Mouse (Mus musculus): ENCODE measurements around the gene Spsb1. TPM values are rescaled to one million over a fixed set of nuclear protein-coding genes. Genes with fewer than 3 reads are reported as not detected.

The Spsb1 gene
- polyA plus RNA-seq, 1 experiment from 2014 or later = 7.5 TPM

GRCm38 (mm10) chr4:149936921-149937320 lies 17.9 kb downstream of the Spsb1 start:
- Histone ChIP-seq H3K4me2 (no peak overlapping the region), H3K27ac (ENCODE audit: low read depth, low read length) (no peak overlapping the region), H3K4me3 (ENCODE audit: low read depth, low read length) (no peak overlapping the region), H3K36me3 (ENCODE audit: control insufficient read depth, insufficient read depth, low read length) (no peaks in the 10 kb centered on the region), H3K9ac (ENCODE audit: low read length) (no peak overlapping the region), H3K4me1 (ENCODE audit: control insufficient read depth, insufficient read depth, low read length) (0 out of 2 replicates have a peak, but pooled peaks cover 3% of the 10 kb centered on the region), H3K27me3 (ENCODE audit: control insufficient read depth, insufficient read depth, low read length) (no peaks in the 10 kb centered on the region), H3K9me3 (ENCODE audit: control insufficient read depth, low read length) (no peaks in the 10 kb centered on the region)
- no peak for ATAC-seq (ENCODE audit: low FRiP score)
- no peak for DNase-seq (ENCODE audit: low spot score, missing footprints)
- WGBS = 65% methylated on average over 5 of the region's 5 CpGs

- DNase-seq (ENCODE audit: low spot score, missing footprints) (no peak), ATAC-seq (ENCODE audit: low FRiP score) (no peak)
- H3K4me2 ChIP-seq = no peak overlapping the region
- no peaks in the 10 kb centered on the region for H3K36me3 ChIP-seq (ENCODE audit: control insufficient read depth, insufficient read depth, low read length)
- H3K4me3 ChIP-seq (ENCODE audit: low read depth, low read length) = no peak overlapping the region
- H3K9me3 ChIP-seq (ENCODE audit: control insufficient read depth, low read length) = no peaks in the 10 kb centered on the region
- no peak overlapping the region for H3K27ac ChIP-seq (ENCODE audit: low read depth, low read length)
- WGBS = 91% methylated on average over 6 of the region's 6 CpGs
- H3K27me3 ChIP-seq (ENCODE audit: control insufficient read depth, insufficient read depth, low read length) = no peaks in the 10 kb centered on the region
- H3K9ac ChIP-seq (ENCODE audit: low read length) = no peak overlapping the region
- H3K4me1 ChIP-seq (ENCODE audit: control insufficient read depth, insufficient read depth, low read length) = 0 out of 2 replicates have a peak, but pooled peaks cover 3% of the 10 kb centered on the region
These were observed 19.4 kb downstream of the Spsb1 start for GRCm38 (mm10) chr4:149935470-149935869.

- Histone ChIP-seq H3K27me3 (ENCODE audit: control insufficient read depth, insufficient read depth, low read length) (no peaks in the 10 kb centered on the region), H3K9me3 (ENCODE audit: control insufficient read depth, low read length) (no peaks in the 10 kb centered on the region), H3K4me1 (ENCODE audit: control insufficient read depth, insufficient read depth, low read length) (0 out of 2 replicates have a peak, but pooled peaks cover 3% of the 10 kb centered on the region), H3K4me2 (no peak overlapping the region), H3K4me3 (ENCODE audit: low read depth, low read length) (no peak overlapping the region), H3K27ac (ENCODE audit: low read depth, low read length) (no peak overlapping the region), H3K9ac (ENCODE audit: low read length) (no peak overlapping the region), H3K36me3 (ENCODE audit: control insufficient read depth, insufficient read depth, low read length) (no peaks in the 10 kb centered on the region)
- no peak for DNase-seq (ENCODE audit: low spot score, missing footprints)
- ATAC-seq (ENCODE audit: low FRiP score) = no peak
- 89% methylated on average over 16 of the region's 16 CpGs for WGBS
These were observed 21.2 kb downstream of the Spsb1 start for GRCm38 (mm10) chr4:149933519-149934245.

DNA sequence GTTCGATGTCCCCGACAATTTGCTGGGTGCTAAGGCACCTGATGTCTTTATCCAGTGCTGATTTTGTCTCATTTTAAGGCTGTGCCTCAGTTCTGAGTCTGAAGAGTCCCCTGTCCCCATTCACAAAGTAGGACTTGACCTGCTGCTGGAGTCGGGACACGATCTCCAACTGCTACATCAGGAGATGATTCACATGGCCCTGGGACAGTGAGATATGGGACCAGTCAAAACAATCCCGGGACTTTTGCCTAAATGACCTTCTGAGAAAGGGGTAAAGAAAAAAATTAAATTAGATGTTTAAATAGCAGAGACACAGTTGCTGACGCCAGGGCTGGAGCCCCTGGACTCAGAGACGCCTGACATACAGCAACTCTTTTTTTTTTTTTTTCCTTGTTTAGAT lies 21.8 kb downstream of the Spsb1 start:
- 0 out of 2 replicates have a peak, but pooled peaks cover 3% of the 10 kb centered on the region for H3K4me1 ChIP-seq (ENCODE audit: control insufficient read depth, insufficient read depth, low read length)
- ATAC-seq (ENCODE audit: low FRiP score) = no peak
- 89% methylated on average over 7 of the region's 7 CpGs for WGBS
- no peak overlapping the region for H3K27ac ChIP-seq (ENCODE audit: low read depth, low read length)
- H3K9ac ChIP-seq (ENCODE audit: low read length) = no peak overlapping the region
- no peaks in the 10 kb centered on the region for H3K27me3 ChIP-seq (ENCODE audit: control insufficient read depth, insufficient read depth, low read length)
- no peak overlapping the region for H3K4me3 ChIP-seq (ENCODE audit: low read depth, low read length)
- no peak for DNase-seq (ENCODE audit: low spot score, missing footprints)
- H3K9me3 ChIP-seq (ENCODE audit: control insufficient read depth, low read length) = no peaks in the 10 kb centered on the region
- H3K4me2 ChIP-seq = no peak overlapping the region
- no peaks in the 10 kb centered on the region for H3K36me3 ChIP-seq (ENCODE audit: control insufficient read depth, insufficient read depth, low read length)

- DNase-seq (ENCODE audit: low spot score, missing footprints) (no peak), ATAC-seq (ENCODE audit: low FRiP score) (no peak)
- Histone ChIP-seq H3K4me2 (no peak overlapping the region), H3K27me3 (ENCODE audit: control insufficient read depth, insufficient read depth, low read length) (no peaks in the 10 kb centered on the region), H3K9ac (ENCODE audit: low read length) (no peak overlapping the region), H3K36me3 (ENCODE audit: control insufficient read depth, insufficient read depth, low read length) (no peaks in the 10 kb centered on the region), H3K4me1 (ENCODE audit: control insufficient read depth, insufficient read depth, low read length) (0 out of 2 replicates have a peak, but pooled peaks cover 3% of the 10 kb centered on the region), H3K27ac (ENCODE audit: low read depth, low read length) (no peak overlapping the region), H3K9me3 (ENCODE audit: control insufficient read depth, low read length) (no peaks in the 10 kb centered on the region), H3K4me3 (ENCODE audit: low read depth, low read length) (no peak overlapping the region)
- WGBS = 83% methylated on average over 9 of the region's 9 CpGs
These were observed 22.6 kb downstream of the Spsb1 start for GRCm38 (mm10) chr4:149932108-149932815.

GRCm38 (mm10) chr4:149930755-149931154 lies 24.1 kb downstream of the Spsb1 start:
- no peaks in the 10 kb centered on the region for H3K9me3 ChIP-seq (ENCODE audit: control insufficient read depth, low read length)
- WGBS = 69% methylated on average over 3 of the region's 3 CpGs
- no peak for ATAC-seq (ENCODE audit: low FRiP score)

DNA sequence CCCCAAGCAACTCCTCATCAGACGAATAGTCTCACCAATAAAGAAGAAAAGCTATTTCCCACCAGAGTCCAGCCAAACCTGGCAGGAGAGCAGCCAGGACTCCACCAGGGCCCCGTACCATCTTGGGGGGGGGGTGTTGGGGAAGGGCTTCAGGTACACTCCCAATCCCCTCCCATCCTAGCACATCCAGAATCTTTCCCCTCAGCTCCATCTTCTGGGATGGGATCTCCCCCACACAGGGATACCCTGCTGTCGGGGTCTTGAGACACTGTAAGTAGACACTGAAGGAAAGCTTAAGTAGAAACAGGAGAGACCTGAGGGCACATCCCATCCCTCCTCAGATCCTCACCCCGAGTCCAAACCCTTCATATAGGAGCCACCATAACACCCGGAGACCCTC lies 31.8 kb downstream of the Spsb1 start:
- no peak overlapping the region for H3K4me3 ChIP-seq (ENCODE audit: low read depth, low read length)
- H3K27ac ChIP-seq (ENCODE audit: low read depth, low read length) = no peak overlapping the region
- ATAC-seq (ENCODE audit: low FRiP score) = no peak
- no peak overlapping the region for H3K9ac ChIP-seq (ENCODE audit: low read length)
- H3K9me3 ChIP-seq (ENCODE audit: control insufficient read depth, low read length) = no peaks in the 10 kb centered on the region
- DNase-seq (ENCODE audit: low spot score, missing footprints) = no peak
- peaks cover 12% of the 10 kb centered on the region for H3K4me1 ChIP-seq (ENCODE audit: control insufficient read depth, insufficient read depth, low read length)
- 79% methylated on average over 4 of the region's 5 CpGs for WGBS
- H3K4me2 ChIP-seq = no peak overlapping the region
- no peaks in the 10 kb centered on the region for H3K27me3 ChIP-seq (ENCODE audit: control insufficient read depth, insufficient read depth, low read length)
- H3K36me3 ChIP-seq (ENCODE audit: control insufficient read depth, insufficient read depth, low read length) = no peaks in the 10 kb centered on the region

More at GRCm38 (mm10) chr4:149930755-149931154, 24.1 kb downstream of the Spsb1 start:
- no peaks in the 10 kb centered on the region for H3K27me3 ChIP-seq (ENCODE audit: control insufficient read depth, insufficient read depth, low read length)
- no peaks in the 10 kb centered on the region for H3K4me1 ChIP-seq (ENCODE audit: control insufficient read depth, insufficient read depth, low read length)
- H3K27ac ChIP-seq (ENCODE audit: low read depth, low read length) = no peak overlapping the region
- no peak overlapping the region for H3K4me2 ChIP-seq
- H3K4me3 ChIP-seq (ENCODE audit: low read depth, low read length) = no peak overlapping the region
- H3K9ac ChIP-seq (ENCODE audit: low read length) = no peak overlapping the region
- H3K36me3 ChIP-seq (ENCODE audit: control insufficient read depth, insufficient read depth, low read length) = no peaks in the 10 kb centered on the region
- DNase-seq (ENCODE audit: low spot score, missing footprints) = no peak

DNA sequence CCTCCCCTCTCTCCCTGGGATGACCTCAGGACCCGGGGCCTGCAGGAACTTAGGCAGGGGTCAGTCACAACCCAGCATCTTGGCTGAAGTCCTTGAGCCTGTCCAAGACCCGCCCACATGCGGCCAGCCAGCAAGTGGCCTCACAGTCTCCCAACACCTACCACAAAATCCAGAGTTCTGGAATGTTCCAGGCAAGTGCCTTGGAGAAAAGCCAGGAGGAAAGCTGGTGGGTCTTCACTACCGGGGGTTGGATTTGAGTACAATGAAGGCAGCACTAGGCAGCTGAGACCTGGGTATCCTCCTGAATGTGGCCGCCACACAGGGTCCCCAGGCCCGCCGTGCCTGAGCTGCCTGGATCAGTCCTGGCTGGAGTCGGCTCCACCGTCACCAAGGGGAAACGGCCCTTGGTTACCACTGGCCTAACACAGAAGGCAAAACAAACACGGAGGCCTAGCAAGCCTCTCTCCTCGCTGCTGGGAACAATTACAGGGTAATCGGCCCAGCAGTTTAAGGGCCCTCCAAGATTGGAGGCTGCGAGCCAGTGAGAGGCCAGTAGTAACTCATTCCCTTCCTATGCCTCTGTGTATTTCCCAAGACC lies 32.6 kb downstream of the Spsb1 start:
- peak overlapping the region; percentile 18; the same call in 1 of the 2 replicates for H3K9ac ChIP-seq (ENCODE audit: low read length)
- H3K9me3 ChIP-seq (ENCODE audit: control insufficient read depth, low read length) = no peaks in the 10 kb centered on the region
- WGBS = 27% methylated on average over 14 of the region's 14 CpGs
- ATAC-seq (ENCODE audit: low FRiP score) (peak; percentile 63; the same call in 1 of the 2 replicates), DNase-seq (ENCODE audit: low spot score, missing footprints) (peak; percentile 88)
- peaks cover 12% of the 10 kb centered on the region for H3K4me1 ChIP-seq (ENCODE audit: control insufficient read depth, insufficient read depth, low read length)
- H3K27ac ChIP-seq (ENCODE audit: low read depth, low read length) = no peak overlapping the region
- H3K4me2 ChIP-seq = no peak overlapping the region
- no peaks in the 10 kb centered on the region for H3K36me3 ChIP-seq (ENCODE audit: control insufficient read depth, insufficient read depth, low read length)
- H3K27me3 ChIP-seq (ENCODE audit: control insufficient read depth, insufficient read depth, low read length) = no peaks in the 10 kb centered on the region
- H3K4me3 ChIP-seq (ENCODE audit: low read depth, low read length) = no peak overlapping the region

GRCm38 (mm10) chr4:149920886-149921285 lies 34.0 kb downstream of the Spsb1 start:
- peaks cover 12% of the 10 kb centered on the region for H3K4me1 ChIP-seq (ENCODE audit: control insufficient read depth, insufficient read depth, low read length)
- H3K27me3 ChIP-seq (ENCODE audit: control insufficient read depth, insufficient read depth, low read length) = no peaks in the 10 kb centered on the region
- H3K9ac ChIP-seq (ENCODE audit: low read length) = no peak overlapping the region
- no peak overlapping the region for H3K4me3 ChIP-seq (ENCODE audit: low read depth, low read length)
- 50% methylated on average over 12 of the region's 12 CpGs for WGBS
- no peaks in the 10 kb centered on the region for H3K9me3 ChIP-seq (ENCODE audit: control insufficient read depth, low read length)
- H3K36me3 ChIP-seq (ENCODE audit: control insufficient read depth, insufficient read depth, low read length) = no peaks in the 10 kb centered on the region
- DNase-seq (ENCODE audit: low spot score, missing footprints) (peak; percentile 88), ATAC-seq (ENCODE audit: low FRiP score) (no peak)
- H3K27ac ChIP-seq (ENCODE audit: low read depth, low read length) = no peak overlapping the region
- H3K4me2 ChIP-seq = no peak overlapping the region
